Mouse (Mus musculus): ENCODE results near the gene Polr2l.

GRCm38 (mm10) chr7:141517638-141518037, 42.7 kb upstream of the Polr2l start:
- TF ChIP-seq CTCF (IDR thresholded peaks at IDR 0.05; ENCODE audit: low read depth) (no peak), EP300 (IDR thresholded peaks at IDR 0.05; ENCODE audit: low read depth) (no peak)
